Mouse (Mus musculus): ENCODE results near the gene Ms4a14. TPM values are rescaled to one million over a fixed set of nuclear protein-coding genes. Genes with fewer than 3 reads are reported as not detected.

The Ms4a14 gene
- total and polyA plus RNA-seq, 3 experiments = not detected

DNA sequence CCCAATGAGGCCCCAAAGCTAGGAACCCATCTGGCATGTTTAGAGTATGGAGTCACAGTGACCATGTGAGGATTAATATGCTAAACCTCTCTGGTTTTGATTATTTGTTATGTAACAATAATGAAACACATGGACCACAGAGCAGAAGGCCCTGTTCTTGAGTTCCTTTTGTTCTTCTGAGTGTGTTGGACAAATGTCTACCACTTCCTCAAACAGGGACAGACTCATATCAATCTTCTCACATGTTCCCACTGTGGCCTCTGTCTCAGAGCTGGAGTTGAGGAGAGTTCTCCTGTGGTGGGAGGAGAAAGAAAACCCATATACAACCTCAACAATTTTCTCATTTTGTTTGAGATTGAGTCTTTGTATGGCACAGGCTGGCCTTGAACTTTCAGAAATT, 28.9 kb upstream of the Ms4a14 start:
- TF ChIP-seq POLR2AphosphoS2 (IDR thresholded peaks at IDR 0.05; ENCODE audit: low read length) (no peak), USF2 (IDR thresholded peaks at IDR 0.05; ENCODE audit: borderline replicate concordance in 1 of 2, insufficient read depth in 1 of 2, low read depth in 1 of 2, low read length in 2 of 2) (no peak), MYB (IDR thresholded peaks at IDR 0.05; ENCODE audit: low read depth, low read length) (no peak), E2F4 (IDR thresholded peaks at IDR 0.05; ENCODE audit: borderline replicate concordance, low read depth, low read length) (no peak), NELFE (IDR thresholded peaks at IDR 0.05; ENCODE audit: low read depth, low read length) (no peak), MEF2A (IDR thresholded peaks at IDR 0.05; ENCODE audit: extremely low read depth, insufficient replicate concordance, low read depth, low read length, poor library complexity, severe bottlenecking) (no peak), TAL1 (IDR thresholded peaks at IDR 0.05; ENCODE audit: low read length) (no peak), HCFC1 (IDR thresholded peaks at IDR 0.05; ENCODE audit: low read depth, low read length) (no peak), ELF1 (IDR thresholded peaks at IDR 0.05; ENCODE audit: low read depth, low read length) (no peak), ETS1 (IDR thresholded peaks at IDR 0.05; ENCODE audit: low read depth, low read length) (no peak), SIN3A (IDR thresholded peaks at IDR 0.05; ENCODE audit: low read length) (no peak), BHLHE40 (IDR thresholded peaks at IDR 0.05; ENCODE audit: borderline replicate concordance, low read depth, low read length) (no peak)
- no peak overlapping the region for H3K4me3 ChIP-seq (ENCODE audit: control insufficient read depth in 1 of 2, insufficient read depth in 1 of 2, low read depth in 2 of 2, low read length in 2 of 2)
- peaks cover 0 to 3% of the 10 kb centered on the region in 2 experiments; a peak in 1 of 4 replicates for H3K27me3 ChIP-seq (ENCODE audit: control insufficient read depth in 1 of 2, insufficient read depth in 2 of 2, low read length in 2 of 2)
- H3K9ac ChIP-seq (ENCODE audit: control insufficient read depth, low read depth, low read length, poor library complexity, severe bottlenecking) = no peak overlapping the region
- no peaks in the 10 kb centered on the region for H3K4me1 ChIP-seq (ENCODE audit: control insufficient read depth in 1 of 2, insufficient read depth in 2 of 2, low read length in 2 of 2)
- DNase-seq (ENCODE audit: low read depth, low spot score) = no peak
- no peaks in the 10 kb centered on the region for H3K36me3 ChIP-seq (ENCODE audit: control insufficient read depth in 1 of 2, insufficient read depth in 2 of 2, low read length in 2 of 2)
- H3K27ac ChIP-seq (ENCODE audit: control insufficient read depth, low read depth, low read length) = no peak overlapping the region
- no peaks in the 10 kb centered on the region for H3K9me3 ChIP-seq (replicated peaks; ENCODE audit: insufficient read depth, low read length)
- H3K79me2 ChIP-seq (ENCODE audit: control insufficient read depth, insufficient read depth, low read length, poor library complexity) = no peaks in the 10 kb centered on the region

DNA sequence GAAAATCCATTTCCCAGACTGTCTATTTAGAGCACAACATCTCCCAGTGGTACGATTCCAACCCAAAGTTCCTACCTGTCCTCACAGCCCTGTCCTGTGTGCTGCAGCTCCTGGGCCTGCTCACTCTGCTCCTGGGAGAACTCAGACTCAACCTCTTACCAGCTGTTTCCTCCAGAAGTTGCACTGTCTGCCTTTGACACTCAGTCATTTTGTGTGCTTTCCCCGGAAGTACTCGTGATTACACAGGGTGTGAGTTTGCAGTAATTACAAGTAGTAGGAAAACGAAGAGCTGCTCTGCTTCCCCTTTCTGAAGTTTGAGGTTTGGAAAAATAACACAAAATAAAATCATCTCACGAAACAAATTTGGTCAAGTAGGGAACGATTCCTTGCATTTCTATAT, 21.7 kb upstream of the Ms4a14 start, which contains the start of gene Ms4a7:
Gene Ms4a7 (minus strand): TSS at position 215 of the 400 bp plus-strand sequence.
- TF ChIP-seq MXI1 (IDR thresholded peaks at IDR 0.05; ENCODE audit: low read depth, low read length) (no peak), MAZ (IDR thresholded peaks at IDR 0.05; ENCODE audit: low read depth, low read length) (no peak), RCOR1 (IDR thresholded peaks at IDR 0.05; ENCODE audit: low read depth, low read length) (no peak), JUND (IDR thresholded peaks at IDR 0.05; ENCODE audit: low read depth, low read length) (no peak), MEF2A (IDR thresholded peaks at IDR 0.05; ENCODE audit: extremely low read depth, insufficient replicate concordance, low read depth, low read length, poor library complexity, severe bottlenecking) (no peak), MYC (IDR thresholded peaks at IDR 0.05; ENCODE audit: low read depth, low read length) (no peak), RAD21 (IDR thresholded peaks at IDR 0.05; ENCODE audit: low read depth, low read length) (no peak), USF1 (IDR thresholded peaks at IDR 0.05; ENCODE audit: low read depth, low read length) (no peak), POLR2AphosphoS2 (IDR thresholded peaks at IDR 0.05; ENCODE audit: low read length) (no peak), ZNF384 (IDR thresholded peaks at IDR 0.05; ENCODE audit: low read depth, low read length) (no peak), CHD1 (IDR thresholded peaks at IDR 0.05; ENCODE audit: low read depth, low read length) (no peak), SIN3A (IDR thresholded peaks at IDR 0.05; ENCODE audit: low read length) (no peak), EP300 (IDR thresholded peaks at IDR 0.05; ENCODE audit: low read depth in 1 of 2, low read length in 2 of 2) (no peak), GATA1 (IDR thresholded peaks at IDR 0.05; ENCODE audit: low read depth, low read length) (no peak), HCFC1 (IDR thresholded peaks at IDR 0.05; ENCODE audit: low read depth, low read length) (no peak), ELF1 (IDR thresholded peaks at IDR 0.05; ENCODE audit: low read depth, low read length) (no peak)
- Histone ChIP-seq H3K27me3 (ENCODE audit: control insufficient read depth in 1 of 2, insufficient read depth in 2 of 2, low read length in 2 of 2) (no peaks in the 10 kb centered on the region), H3K4me1 (ENCODE audit: control insufficient read depth in 1 of 2, insufficient read depth in 2 of 2, low read length in 2 of 2) (no peaks in the 10 kb centered on the region), H3K79me2 (ENCODE audit: control insufficient read depth, insufficient read depth, low read length, poor library complexity) (no peaks in the 10 kb centered on the region), H3K4me3 (ENCODE audit: control insufficient read depth in 1 of 2, insufficient read depth in 1 of 2, low read depth in 2 of 2, low read length in 2 of 2) (no peak within 1 kb of the TSS), H3K27ac (ENCODE audit: control insufficient read depth, low read depth, low read length) (no peak within 1 kb of the TSS), H3K9me3 (replicated peaks; ENCODE audit: insufficient read depth, low read length) (no peaks in the 10 kb centered on the region), H3K36me3 (ENCODE audit: control insufficient read depth in 1 of 2, insufficient read depth in 2 of 2, low read length in 2 of 2) (no peaks in the 10 kb centered on the region), H3K9ac (ENCODE audit: control insufficient read depth, low read depth, low read length, poor library complexity, severe bottlenecking) (no peak within 1 kb of the TSS)
- no peak for DNase-seq (ENCODE audit: low read depth, low spot score)
